Mouse (Mus musculus): ENCODE data around the gene Slc38a2. TPM values are rescaled to one million over a fixed set of nuclear protein-coding genes. Genes with fewer than 3 reads are reported as not detected.
A peak's percentile ranks its signal among the peaks of the same experiment; 100 is the strongest.

The Slc38a2 gene
- polyA plus RNA-seq, 1 experiment = 136 TPM

- TF ChIP-seq POLR2A (IDR thresholded peaks at IDR 0.05; ENCODE audit: borderline replicate concordance, extremely low read depth, insufficient read depth, insufficient read length, poor library complexity, severe bottlenecking) = no peak
- no peak for TF ChIP-seq CTCF (IDR thresholded peaks at IDR 0.05; ENCODE audit: borderline replicate concordance, extremely low read depth, insufficient read depth, insufficient read length)
These were observed 40.6 kb upstream of the Slc38a2 start for GRCm38 (mm10) chr15:96740091-96740490.

GRCm38 (mm10) chr15:96736663-96737385, 37.3 kb upstream of the Slc38a2 start:
- DNase-seq (ENCODE audit: low read depth) = no peak
- TF ChIP-seq POLR2A (IDR thresholded peaks at IDR 0.05; ENCODE audit: borderline replicate concordance, extremely low read depth, insufficient read depth, insufficient read length, poor library complexity, severe bottlenecking) (no peak), CTCF (IDR thresholded peaks at IDR 0.05; ENCODE audit: borderline replicate concordance, extremely low read depth, insufficient read depth, insufficient read length) (no peak)

More at GRCm38 (mm10) chr15:96740091-96740490, 40.6 kb upstream of the Slc38a2 start:
- DNase-seq (ENCODE audit: low read depth) = no peak

GRCm38 (mm10) chr15:96735562-96736160, 36.1 kb upstream of the Slc38a2 start:
- TF ChIP-seq POLR2A (IDR thresholded peaks at IDR 0.05; ENCODE audit: borderline replicate concordance, extremely low read depth, insufficient read depth, insufficient read length, poor library complexity, severe bottlenecking) (no peak), CTCF (IDR thresholded peaks at IDR 0.05; ENCODE audit: borderline replicate concordance, extremely low read depth, insufficient read depth, insufficient read length) (no peak)
- no peak for DNase-seq (ENCODE audit: low read depth)

DNA sequence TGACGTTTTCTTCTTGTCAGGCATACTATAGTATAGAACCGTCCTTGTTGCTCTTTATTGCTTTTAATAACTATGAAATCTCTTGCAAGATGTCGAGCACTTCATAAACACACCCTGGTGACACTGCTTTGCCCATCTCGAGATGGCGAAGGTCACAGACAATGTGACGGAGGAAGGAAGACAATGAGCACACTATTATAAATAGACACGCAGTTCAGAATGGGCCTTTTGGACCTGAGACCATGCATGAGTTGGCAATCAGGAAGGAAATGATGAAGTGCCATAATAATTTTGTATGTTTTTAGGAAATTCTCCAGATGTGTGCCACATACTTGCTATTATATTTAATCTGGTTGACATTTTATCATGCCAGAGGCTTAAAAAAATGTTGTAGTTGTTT, 34.9 kb upstream of the Slc38a2 start:
- no peak for DNase-seq (ENCODE audit: low read depth)
- TF ChIP-seq POLR2A (IDR thresholded peaks at IDR 0.05; ENCODE audit: borderline replicate concordance, extremely low read depth, insufficient read depth, insufficient read length, poor library complexity, severe bottlenecking) (no peak), CTCF (IDR thresholded peaks at IDR 0.05; ENCODE audit: borderline replicate concordance, extremely low read depth, insufficient read depth, insufficient read length) (no peak)

DNA sequence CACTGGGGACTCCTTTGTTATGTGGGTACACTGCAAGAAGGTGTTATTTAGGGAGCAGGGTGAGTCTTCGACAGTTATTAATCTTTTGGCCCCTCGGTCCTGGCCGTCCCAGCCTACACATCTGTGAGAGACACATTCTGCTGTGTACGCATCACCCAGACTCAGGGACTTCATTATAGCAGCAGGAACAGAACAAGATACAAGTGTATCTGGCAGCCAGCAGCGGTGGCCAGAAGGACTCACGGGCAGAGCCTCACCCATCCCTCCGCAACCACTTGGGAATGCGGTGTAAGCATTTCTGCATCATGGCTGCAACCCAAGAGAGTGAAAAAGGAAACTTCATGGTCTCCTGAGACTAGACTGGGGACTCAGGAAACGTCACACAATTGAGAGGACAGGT, 30.9 kb upstream of the Slc38a2 start:
- DNase-seq (ENCODE audit: low read depth) = no peak

DNA sequence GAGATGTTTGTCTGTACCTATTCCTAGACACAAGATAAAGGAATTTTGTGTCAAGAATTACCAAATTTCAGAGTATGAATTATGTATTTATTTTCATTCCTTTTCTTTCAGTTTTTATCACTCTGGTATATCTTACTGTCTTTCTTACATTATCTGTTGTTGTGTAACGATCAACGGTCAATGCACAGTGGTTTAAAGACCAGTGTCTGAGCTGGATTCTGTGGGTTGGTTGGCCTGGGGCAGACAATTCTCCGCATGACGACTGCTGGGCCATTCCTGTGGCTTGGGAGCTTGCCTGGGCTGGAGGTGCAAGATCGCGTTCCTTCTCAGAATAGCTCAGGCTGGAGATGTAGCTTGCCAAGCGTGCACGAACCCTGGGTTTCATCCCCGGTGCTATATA, 30.3 kb upstream of the Slc38a2 start:
- no peak for DNase-seq (ENCODE audit: low read depth)

More for the DNA sequence above, 30.9 kb upstream of the Slc38a2 start:
- TF ChIP-seq CTCF (IDR thresholded peaks at IDR 0.05; ENCODE audit: borderline replicate concordance, extremely low read depth, insufficient read depth, insufficient read length) = no peak
- no peak for TF ChIP-seq POLR2A (IDR thresholded peaks at IDR 0.05; ENCODE audit: borderline replicate concordance, extremely low read depth, insufficient read depth, insufficient read length, poor library complexity, severe bottlenecking)

DNA sequence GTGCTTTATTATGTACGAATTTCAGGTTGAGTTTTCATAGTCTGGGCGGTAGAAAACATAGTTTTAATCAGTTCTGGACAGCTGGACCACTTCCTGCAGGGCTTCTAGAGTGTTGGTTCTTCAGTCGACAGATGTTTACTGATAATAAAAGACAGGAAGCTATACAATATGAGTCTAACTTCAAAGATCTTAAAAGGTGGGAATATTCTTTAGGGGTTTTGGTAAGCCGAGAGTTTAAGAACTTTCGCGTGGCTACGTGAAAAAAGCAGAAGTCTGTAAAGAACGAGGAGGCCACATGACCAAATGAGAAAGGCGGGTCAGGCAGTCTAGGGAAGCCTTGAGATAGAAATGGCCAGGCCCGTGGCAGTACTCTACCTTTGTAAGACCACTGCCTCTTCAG, 29.5 kb upstream of the Slc38a2 start:
- no peak for TF ChIP-seq POLR2A (IDR thresholded peaks at IDR 0.05; ENCODE audit: borderline replicate concordance, extremely low read depth, insufficient read depth, insufficient read length, poor library complexity, severe bottlenecking)
- TF ChIP-seq CTCF (IDR thresholded peaks at IDR 0.05; ENCODE audit: borderline replicate concordance, extremely low read depth, insufficient read depth, insufficient read length) = no peak

More for the DNA sequence above, 30.3 kb upstream of the Slc38a2 start:
- no peak for TF ChIP-seq POLR2A (IDR thresholded peaks at IDR 0.05; ENCODE audit: borderline replicate concordance, extremely low read depth, insufficient read depth, insufficient read length, poor library complexity, severe bottlenecking)
- no peak for TF ChIP-seq CTCF (IDR thresholded peaks at IDR 0.05; ENCODE audit: borderline replicate concordance, extremely low read depth, insufficient read depth, insufficient read length)

DNA sequence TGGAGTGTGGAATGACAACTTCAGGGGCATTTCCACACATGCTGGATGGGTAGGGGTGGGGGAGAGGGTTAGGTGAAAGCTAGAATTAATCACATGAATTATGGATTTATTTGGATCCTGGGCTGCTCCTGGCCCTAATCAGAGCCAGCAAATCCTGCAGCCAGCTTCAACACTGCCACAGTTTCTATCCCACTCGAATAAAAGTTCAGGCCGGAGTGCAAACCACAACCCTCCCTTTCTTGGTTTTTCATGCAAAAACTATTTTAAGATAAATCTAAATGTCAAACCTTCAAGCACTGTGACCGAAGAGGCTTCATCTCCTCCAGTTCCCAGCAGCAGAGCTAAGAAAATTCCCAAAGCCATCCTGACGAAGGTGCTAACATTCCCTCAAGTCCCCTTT, 28.8 kb upstream of the Slc38a2 start:
- DNase-seq (ENCODE audit: low read depth) = no peak
- TF ChIP-seq CTCF (IDR thresholded peaks at IDR 0.05; ENCODE audit: borderline replicate concordance, extremely low read depth, insufficient read depth, insufficient read length) = no peak
- TF ChIP-seq POLR2A (IDR thresholded peaks at IDR 0.05; ENCODE audit: borderline replicate concordance, extremely low read depth, insufficient read depth, insufficient read length, poor library complexity, severe bottlenecking) = no peak

More for the DNA sequence above, 29.5 kb upstream of the Slc38a2 start:
- no peak for DNase-seq (ENCODE audit: low read depth)

DNA sequence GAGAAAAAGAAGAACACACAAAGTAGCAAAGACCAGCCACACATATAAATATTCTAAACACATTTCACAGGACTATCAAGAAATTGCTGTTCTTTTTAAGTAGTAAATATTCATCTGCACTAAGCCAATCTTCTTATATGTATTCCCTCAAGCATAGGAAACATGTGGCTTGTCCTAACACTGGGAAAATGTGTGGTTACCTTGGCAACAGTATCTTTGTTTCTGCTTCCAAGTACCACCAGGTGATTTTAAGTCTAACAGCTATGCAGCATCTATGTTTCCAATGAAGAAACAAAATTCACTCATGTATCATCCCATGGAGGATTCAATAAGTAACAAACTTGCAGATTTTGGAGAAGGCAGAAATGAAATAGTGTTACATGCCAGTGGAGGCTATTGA, 25.0 kb upstream of the Slc38a2 start:
- peak; percentile 77 for DNase-seq (ENCODE audit: low read depth)
- no peak for TF ChIP-seq POLR2A (IDR thresholded peaks at IDR 0.05; ENCODE audit: borderline replicate concordance, extremely low read depth, insufficient read depth, insufficient read length, poor library complexity, severe bottlenecking)
- no peak for TF ChIP-seq CTCF (IDR thresholded peaks at IDR 0.05; ENCODE audit: borderline replicate concordance, extremely low read depth, insufficient read depth, insufficient read length)

DNA sequence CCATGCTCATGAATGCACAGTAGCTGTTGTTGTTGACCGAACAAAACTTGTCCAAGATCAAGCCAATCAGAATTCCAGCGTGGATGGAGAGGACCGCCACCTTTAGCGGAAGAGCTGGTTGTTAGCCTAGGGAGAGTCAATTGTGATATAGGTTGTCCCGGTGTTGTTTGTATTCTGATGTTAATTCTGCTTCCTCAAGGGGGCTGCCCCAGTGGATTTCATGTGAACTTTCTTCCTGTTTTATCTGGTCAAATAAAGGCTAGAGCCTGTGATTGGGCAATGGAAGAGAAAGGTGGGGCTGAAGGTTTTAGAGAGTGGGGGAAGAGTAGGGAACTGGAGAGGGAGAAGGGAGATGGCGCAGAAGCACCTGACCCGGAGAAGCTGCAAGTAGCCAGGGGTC, 22.7 kb upstream of the Slc38a2 start:
- TF ChIP-seq POLR2A (IDR thresholded peaks at IDR 0.05; ENCODE audit: borderline replicate concordance, extremely low read depth, insufficient read depth, insufficient read length, poor library complexity, severe bottlenecking) (no peak), CTCF (IDR thresholded peaks at IDR 0.05; ENCODE audit: borderline replicate concordance, extremely low read depth, insufficient read depth, insufficient read length) (no peak)
- DNase-seq (ENCODE audit: low read depth) = no peak

DNA sequence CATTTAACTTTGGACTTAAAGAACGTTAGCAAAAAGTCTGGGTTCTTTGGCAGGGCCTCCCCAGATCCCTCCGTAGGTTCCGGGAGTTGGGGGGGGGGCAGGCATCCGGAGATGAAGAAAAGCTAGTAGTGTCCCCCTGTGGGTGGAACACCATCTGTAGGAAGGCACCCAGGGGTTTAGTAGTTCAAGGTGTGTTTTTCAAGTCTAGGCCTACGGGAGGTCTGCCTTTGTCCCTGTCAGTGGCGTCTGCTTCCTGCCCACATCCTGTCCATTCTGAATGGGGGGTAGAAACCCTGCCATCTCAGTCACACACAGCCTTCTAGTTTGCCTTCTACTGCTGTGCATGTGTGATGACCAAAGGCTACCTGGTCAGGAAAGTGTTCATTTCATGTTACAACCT, 20.6 kb upstream of the Slc38a2 start:
- DNase-seq (ENCODE audit: low read depth) = no peak
- TF ChIP-seq CTCF (IDR thresholded peaks at IDR 0.05; ENCODE audit: borderline replicate concordance, extremely low read depth, insufficient read depth, insufficient read length) (no peak), POLR2A (IDR thresholded peaks at IDR 0.05; ENCODE audit: borderline replicate concordance, extremely low read depth, insufficient read depth, insufficient read length, poor library complexity, severe bottlenecking) (no peak)

DNA sequence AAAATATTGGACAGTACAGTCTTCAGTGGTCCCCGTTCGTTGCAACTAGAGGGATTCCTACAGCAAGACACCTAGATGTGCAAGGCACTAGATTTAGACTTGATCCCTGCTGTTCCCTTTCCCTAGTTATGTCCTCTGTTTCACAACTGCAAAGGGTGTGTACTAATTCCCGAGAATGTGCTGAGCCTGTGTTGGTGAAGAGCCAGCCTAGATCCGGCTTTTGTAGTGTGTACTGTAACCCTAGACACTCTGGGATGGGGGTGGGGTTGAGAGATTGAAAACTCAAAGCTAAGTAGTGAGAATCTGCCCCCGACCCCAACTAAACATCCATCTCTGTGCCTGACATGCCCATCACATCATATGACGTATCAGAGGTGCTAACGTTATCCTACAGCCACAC, 18.9 kb upstream of the Slc38a2 start:
- DNase-seq (ENCODE audit: low read depth) = no peak
- TF ChIP-seq CTCF (IDR thresholded peaks at IDR 0.05; ENCODE audit: borderline replicate concordance, extremely low read depth, insufficient read depth, insufficient read length) (no peak), POLR2A (IDR thresholded peaks at IDR 0.05; ENCODE audit: borderline replicate concordance, extremely low read depth, insufficient read depth, insufficient read length, poor library complexity, severe bottlenecking) (no peak)

Data from brain, embryonic 14.5 days (tissue).